Mouse (Mus musculus): ENCODE measurements around the gene Pard3b. TPM values are rescaled to one million over a fixed set of nuclear protein-coding genes. Genes with fewer than 3 reads are reported as not detected.

The Pard3b gene
- total RNA-seq, 2 experiments from 2014 or later, result 1.3 TPM; not detected in 1

DNA sequence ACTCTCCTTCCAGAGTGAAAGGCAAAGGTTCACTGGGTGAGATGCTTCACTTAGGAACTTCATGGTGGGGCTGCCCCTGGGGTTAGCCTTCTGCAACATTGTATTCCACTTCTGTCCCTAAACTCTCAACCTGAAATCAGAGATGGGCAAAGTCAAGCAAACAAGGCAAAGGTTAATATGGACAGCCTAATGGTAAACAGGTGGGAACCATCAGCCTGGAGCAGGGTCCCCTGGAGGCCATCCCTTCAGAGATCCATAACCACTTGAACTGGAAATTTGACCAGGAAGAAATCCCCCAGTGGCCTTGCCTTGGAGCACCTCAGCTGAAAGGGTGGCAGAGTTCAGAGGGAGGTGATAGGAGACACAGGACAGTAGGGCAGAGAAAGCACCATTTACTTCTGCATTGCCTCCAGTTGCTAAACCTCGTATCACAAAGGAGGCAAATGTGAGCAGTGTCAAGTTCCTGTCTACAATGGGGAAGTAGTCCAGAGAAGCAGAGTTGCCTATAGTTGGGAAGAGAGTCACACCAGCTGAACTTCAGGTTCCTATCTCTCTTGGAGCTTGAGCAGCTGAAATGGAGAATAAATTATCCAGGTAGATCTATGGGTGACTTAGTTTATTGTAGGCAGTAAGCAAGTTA, 412.7 kb downstream of the Pard3b start:
- ATAC-seq (replicated peaks; ENCODE audit: low FRiP score, poor library complexity, severe bottlenecking), result no peak

GRCm38 (mm10) chr1:62053167-62053638, 414.6 kb downstream of the Pard3b start:
- ATAC-seq (replicated peaks; ENCODE audit: low FRiP score, poor library complexity, severe bottlenecking), result no peak

- ATAC-seq (replicated peaks; ENCODE audit: low FRiP score, poor library complexity, severe bottlenecking), result no peak
Measured at GRCm38 (mm10) chr1:62055280-62055679, 416.7 kb downstream of the Pard3b start.

DNA sequence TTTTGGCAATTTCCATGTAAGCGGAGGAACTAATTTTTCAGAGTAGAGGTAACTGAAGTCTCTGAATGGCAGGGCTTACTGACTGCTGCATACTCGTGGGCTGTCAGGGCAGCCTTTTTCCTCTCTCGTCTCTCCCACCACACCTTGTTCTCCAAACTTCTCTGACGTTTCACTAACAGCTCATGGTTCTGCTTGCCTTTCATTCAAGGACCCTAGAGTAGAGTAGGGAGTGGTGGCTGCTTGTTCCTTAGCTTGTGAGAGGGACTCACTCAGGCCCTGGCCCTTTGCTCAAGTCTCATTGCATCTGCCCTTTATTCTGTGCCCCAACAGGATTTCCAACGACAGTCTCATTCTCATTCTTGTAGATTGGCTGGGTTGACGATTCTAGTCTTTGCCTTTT, 432.0 kb downstream of the Pard3b start:
- ATAC-seq (replicated peaks; ENCODE audit: low FRiP score, poor library complexity, severe bottlenecking), result no peak

DNA sequence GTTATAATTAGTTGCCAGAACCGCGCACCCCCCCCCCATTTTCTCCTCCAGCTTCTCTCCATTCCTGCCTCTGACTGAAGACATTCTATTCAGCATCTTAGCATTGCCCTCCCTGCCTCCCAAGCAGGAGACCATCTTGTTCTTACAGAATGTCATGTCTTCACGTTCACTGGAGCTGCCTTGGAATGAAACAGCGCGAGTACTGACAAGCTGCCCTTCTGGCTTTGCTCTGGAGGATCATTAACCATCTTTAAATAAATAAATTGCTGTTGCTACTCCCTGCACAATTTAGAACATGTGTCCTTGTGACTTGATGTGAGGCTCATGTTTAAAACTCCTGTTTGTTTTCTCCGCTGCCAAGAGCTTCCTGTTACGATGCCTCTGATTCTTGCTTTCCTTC, 432.5 kb downstream of the Pard3b start:
- no peak for ATAC-seq (replicated peaks; ENCODE audit: low FRiP score, poor library complexity, severe bottlenecking)

GRCm38 (mm10) chr1:62076171-62076570, 437.5 kb downstream of the Pard3b start:
- no peak for ATAC-seq (replicated peaks; ENCODE audit: low FRiP score, poor library complexity, severe bottlenecking)

GRCm38 (mm10) chr1:62081129-62081528, 442.5 kb downstream of the Pard3b start:
- no peak for ATAC-seq (replicated peaks; ENCODE audit: low FRiP score, poor library complexity, severe bottlenecking)

DNA sequence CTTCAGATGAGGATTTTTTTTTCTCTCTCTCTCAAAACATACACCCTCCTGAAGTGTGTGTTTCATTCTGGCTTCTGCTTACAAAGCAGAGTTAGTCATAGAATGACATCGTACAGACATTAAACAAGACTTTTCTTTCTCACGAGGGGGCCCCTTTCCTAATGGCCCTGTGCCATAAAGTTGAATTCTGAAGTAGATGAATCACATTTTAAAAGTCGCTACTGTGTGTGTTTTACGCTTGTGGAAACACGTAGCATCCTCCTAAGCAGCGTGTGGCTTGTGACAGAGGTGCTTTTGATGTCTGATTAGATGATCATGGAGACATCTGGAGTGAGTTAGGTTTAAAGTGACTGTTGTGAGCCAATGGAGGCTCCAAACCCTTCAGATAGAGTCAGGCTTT, 447.4 kb downstream of the Pard3b start:
- no peak for ATAC-seq (replicated peaks; ENCODE audit: low FRiP score, poor library complexity, severe bottlenecking)

- no peak for ATAC-seq (replicated peaks; ENCODE audit: low FRiP score, poor library complexity, severe bottlenecking)
Measured at GRCm38 (mm10) chr1:62087464-62087863, 448.8 kb downstream of the Pard3b start.

- no peak for ATAC-seq (replicated peaks; ENCODE audit: low FRiP score, poor library complexity, severe bottlenecking)
Measured at GRCm38 (mm10) chr1:62094885-62095284, 456.3 kb downstream of the Pard3b start.

GRCm38 (mm10) chr1:62122426-62122825, 483.8 kb downstream of the Pard3b start:
- ATAC-seq (replicated peaks; ENCODE audit: low FRiP score, poor library complexity, severe bottlenecking), result no peak

DNA sequence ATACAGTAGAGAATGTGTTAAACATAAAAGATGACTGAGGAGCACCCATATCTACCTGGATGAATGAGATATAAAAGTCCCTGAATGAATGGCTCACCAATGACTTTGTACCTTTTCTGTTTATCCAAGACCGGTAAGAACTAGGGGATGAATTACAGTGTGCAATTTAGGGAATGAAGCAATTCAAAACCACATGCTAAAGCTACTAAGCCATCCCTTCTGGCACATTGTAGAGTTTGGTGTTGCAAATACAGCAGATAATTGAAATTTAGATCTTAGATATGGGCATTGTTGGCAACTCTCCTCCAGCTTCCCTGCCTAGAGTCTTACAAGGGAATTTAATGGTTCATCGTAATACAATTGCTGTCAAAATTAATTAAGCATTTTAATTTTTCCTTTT, 490.6 kb downstream of the Pard3b start:
- ATAC-seq (replicated peaks; ENCODE audit: low FRiP score, poor library complexity, severe bottlenecking), result no peak

- ATAC-seq (replicated peaks; ENCODE audit: low FRiP score, poor library complexity, severe bottlenecking), result no peak
Measured at GRCm38 (mm10) chr1:62148134-62148533, 509.5 kb downstream of the Pard3b start.

DNA sequence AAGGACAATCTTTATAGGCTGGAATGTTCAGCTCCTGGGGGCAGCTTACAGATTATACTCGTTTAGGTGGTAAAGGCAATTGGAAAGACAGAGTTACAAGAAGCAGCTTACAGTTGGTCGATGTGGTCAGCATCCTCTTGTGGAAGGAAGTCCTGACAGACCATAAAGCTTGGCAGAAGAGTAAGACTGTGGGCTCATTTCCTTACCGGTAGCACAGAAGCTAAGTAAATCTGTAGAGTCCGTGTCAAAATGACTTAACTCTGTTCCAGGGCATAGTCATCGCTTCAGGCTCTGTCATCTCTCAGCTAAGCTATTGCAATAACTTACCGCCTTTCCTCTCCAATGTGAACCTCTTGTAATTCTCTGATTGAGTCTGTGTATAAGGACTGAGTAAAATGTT, 510.2 kb downstream of the Pard3b start:
- no peak for ATAC-seq (replicated peaks; ENCODE audit: low FRiP score, poor library complexity, severe bottlenecking)

DNA sequence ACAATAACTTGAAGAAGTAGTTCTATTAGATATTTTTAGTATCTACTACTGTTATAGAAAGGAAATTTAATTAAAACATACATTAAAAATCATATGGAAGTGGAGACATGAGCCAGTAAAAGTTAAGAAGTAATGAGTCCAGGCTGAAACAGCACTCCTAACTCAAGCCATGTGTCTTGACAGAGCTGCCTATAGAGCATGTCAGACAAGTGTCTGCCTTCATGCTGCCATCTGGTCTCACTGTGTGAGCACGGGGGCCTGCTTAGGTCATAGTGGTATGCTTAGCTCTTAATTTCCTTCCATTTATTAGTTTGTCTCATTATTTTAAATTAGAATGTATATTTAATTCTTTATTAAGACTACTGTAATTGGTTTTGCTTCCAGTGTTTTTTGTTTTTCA, 517.3 kb downstream of the Pard3b start:
- ATAC-seq (replicated peaks; ENCODE audit: low FRiP score, poor library complexity, severe bottlenecking), result no peak

GRCm38 (mm10) chr1:62159592-62159991, 521.0 kb downstream of the Pard3b start:
- ATAC-seq (replicated peaks; ENCODE audit: low FRiP score, poor library complexity, severe bottlenecking), result no peak

DNA sequence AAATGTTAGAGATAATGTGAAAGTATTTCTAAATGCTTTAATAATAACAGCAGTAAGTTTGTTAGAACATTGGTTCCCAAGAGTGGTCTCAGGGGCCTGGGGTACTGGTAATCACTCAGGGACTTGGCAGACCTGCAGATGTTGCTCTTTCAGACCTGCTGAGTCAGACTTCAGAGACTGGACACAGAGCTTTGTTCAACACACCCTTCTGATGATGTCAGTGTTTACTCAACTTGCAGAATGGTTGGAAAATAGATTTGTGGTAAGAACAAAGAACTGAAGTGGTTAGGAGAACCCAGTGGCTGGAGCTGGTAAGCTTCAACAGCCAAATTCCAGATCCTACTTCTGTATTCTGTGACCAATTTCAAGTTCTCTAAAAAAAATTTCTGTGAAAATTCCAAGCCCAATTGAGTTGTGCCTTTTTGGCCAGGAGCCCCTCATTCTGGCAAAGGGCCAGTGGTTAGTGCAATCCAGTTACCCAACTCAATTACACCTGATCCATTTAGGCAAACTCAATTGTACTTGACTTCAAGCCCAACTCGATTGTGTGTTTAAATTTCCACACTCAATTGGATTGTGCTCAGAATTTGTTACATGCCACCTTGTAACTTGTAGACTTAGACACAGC, 536.5 kb downstream of the Pard3b start:
- no peak for ATAC-seq (replicated peaks; ENCODE audit: low FRiP score, poor library complexity, severe bottlenecking)

DNA sequence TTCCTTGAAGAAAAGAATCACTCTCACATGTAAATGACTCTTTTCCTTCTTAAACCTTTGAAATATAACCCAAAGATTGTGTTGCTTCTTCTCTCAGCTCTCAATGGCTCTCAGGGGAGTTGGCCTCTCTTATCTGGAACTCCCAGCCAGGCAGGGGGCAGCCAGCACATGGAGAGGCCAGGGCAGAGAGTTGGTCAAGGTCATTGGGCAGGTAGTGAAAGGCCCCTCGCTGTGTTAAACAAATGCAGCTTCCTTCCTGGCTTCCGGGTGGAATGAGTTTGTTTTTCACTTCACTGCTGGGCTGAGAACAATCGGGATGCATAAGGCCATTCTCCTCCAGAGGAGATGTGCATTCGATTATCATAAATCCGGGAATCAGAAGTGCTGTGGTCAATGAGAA, 543.0 kb downstream of the Pard3b start:
- no peak for ATAC-seq (replicated peaks; ENCODE audit: low FRiP score, poor library complexity, severe bottlenecking)

GRCm38 (mm10) chr1:62182634-62183033, 544.0 kb downstream of the Pard3b start:
- ATAC-seq (replicated peaks; ENCODE audit: low FRiP score, poor library complexity, severe bottlenecking), result no peak

DNA sequence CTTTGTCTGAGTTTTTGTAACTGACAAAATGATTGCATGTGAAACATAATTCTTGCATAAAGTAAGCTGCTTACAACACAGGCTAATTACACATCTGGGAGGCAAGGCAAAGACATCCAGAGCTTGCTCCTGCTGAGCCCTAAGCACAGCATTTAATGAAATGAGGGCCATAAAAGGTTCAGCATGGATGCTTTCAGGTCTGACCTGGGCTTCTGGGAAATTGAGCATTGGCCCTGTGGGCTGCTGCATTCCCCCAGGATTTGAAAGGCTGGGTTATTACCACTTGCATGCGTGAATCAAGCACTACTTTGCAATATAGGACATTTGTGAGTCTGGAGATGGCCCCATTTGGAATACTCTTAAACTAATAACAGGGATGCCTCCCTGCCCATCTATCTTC, 552.2 kb downstream of the Pard3b start:
- ATAC-seq (replicated peaks; ENCODE audit: low FRiP score, poor library complexity, severe bottlenecking), result no peak

DNA sequence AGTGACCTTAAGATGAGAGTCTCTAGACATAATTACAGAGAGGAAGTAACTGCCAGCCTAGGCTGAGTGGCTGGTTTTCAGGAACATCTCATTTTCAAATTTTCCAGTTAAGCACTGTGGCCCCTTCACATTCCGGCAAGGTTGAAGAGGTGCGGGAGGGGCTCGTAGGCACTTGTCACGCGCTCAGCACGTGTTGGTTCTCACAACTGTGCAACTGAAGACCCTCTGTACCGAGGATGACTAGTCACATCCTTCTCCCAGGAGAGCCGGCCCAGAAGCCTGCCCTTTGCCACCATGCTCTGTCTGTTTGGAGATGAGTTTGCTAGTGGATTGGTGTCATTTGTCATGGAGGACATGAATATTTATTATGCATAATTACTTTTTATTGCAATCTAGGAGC, 558.9 kb downstream of the Pard3b start:
- no peak for ATAC-seq (replicated peaks; ENCODE audit: low FRiP score, poor library complexity, severe bottlenecking)

- ATAC-seq (replicated peaks; ENCODE audit: low FRiP score, poor library complexity, severe bottlenecking), result no peak
Measured at GRCm38 (mm10) chr1:62200919-62201318, 562.3 kb downstream of the Pard3b start.

Measured in erythroid progenitor cell, adult 5-6 weeks (primary cell).